ENCODE assay signal across 9 mouse cellular contexts in genomic region chr6:91576906-91577305, GRCm38 (mm10).
DNase-seq lines count a peak whose midpoint lies in the region; ATAC-seq and TF ChIP-seq lines count a peak whose summit lies in the region.
"Had no signal": no experiment of that assay in that cellular context is flagged by ENCODE, and none has a peak within 500 bp of the region (broad histone marks: within the 10 kb centered on the region; RNA-seq: fewer than 3 reads in every experiment).

No protein-coding gene starts in this region.

- H3K9me3 ChIP-seq in kidney, postnatal 0 days (replicated peaks; ENCODE audit: low read length): no peaks in the 10 kb centered on the region
- H3K9me3 ChIP-seq in forebrain, embryonic 16.5 days (ENCODE audit: control insufficient read depth, low read length): no peaks in the 10 kb centered on the region
- H3K9me3 ChIP-seq: heart, embryonic 13.5 days had no signal

- H3K4me2 ChIP-seq in kidney, postnatal 0 days (ENCODE audit: low read length): no peak overlapping the region
- no peak overlapping the region for H3K4me2 ChIP-seq in forebrain, embryonic 16.5 days (ENCODE audit: low read length)
- H3K4me2 ChIP-seq: heart, embryonic 13.5 days had no signal

- no peak overlapping the region for H3K9ac ChIP-seq in kidney, postnatal 0 days (ENCODE audit: low read depth, low read length)
- H3K9ac ChIP-seq in forebrain, embryonic 16.5 days (replicated peaks; ENCODE audit: low read depth, low read length): no peak overlapping the region
- H3K9ac ChIP-seq: heart, embryonic 13.5 days had no signal

- no peaks in the 10 kb centered on the region for H3K36me3 ChIP-seq in kidney, postnatal 0 days (ENCODE audit: insufficient read depth, low read length)
- no peaks in the 10 kb centered on the region for H3K36me3 ChIP-seq in forebrain, embryonic 16.5 days (ENCODE audit: control insufficient read depth, insufficient read depth)
- H3K36me3 ChIP-seq: heart, embryonic 13.5 days had no signal

- no peaks in the 10 kb centered on the region for H3K27me3 ChIP-seq in kidney, postnatal 0 days (ENCODE audit: insufficient read depth, low read length)
- no peaks in the 10 kb centered on the region for H3K27me3 ChIP-seq in forebrain, embryonic 16.5 days (replicated peaks; ENCODE audit: control insufficient read depth, insufficient read depth, low read length)

- no peak for DNase-seq in kidney, postnatal 0 days (ENCODE audit: low spot score)
- no peak for DNase-seq in kidney, postnatal 4 days
- DNase-seq in cerebellum, adult 9-10 months: peak; percentile 90
- peak; percentile 34 to 41 for DNase-seq in layer of hippocampus, adult 2 months (ENCODE audit: low spot score in 2 of 2)
- DNase-seq in right cerebral cortex, postnatal 14 days: peak; percentile 14
- DNase-seq in spleen, adult 12 weeks (ENCODE audit: low spot score): no peak
- DNase-seq in testis, postnatal 14 days (ENCODE audit: low spot score): no peak

- no peak overlapping the region for H3K4me3 ChIP-seq in kidney, postnatal 0 days (replicated peaks; ENCODE audit: low read depth, low read length)
- H3K4me3 ChIP-seq in layer of hippocampus, adult 2 months: no peak overlapping the region
- H3K4me3 ChIP-seq in forebrain, embryonic 16.5 days (replicated peaks; ENCODE audit: low read length): no peak overlapping the region
- H3K4me3 ChIP-seq: heart, embryonic 13.5 days had no signal

- no peaks in the 10 kb centered on the region for H3K4me1 ChIP-seq in kidney, postnatal 0 days (replicated peaks; ENCODE audit: insufficient read depth, low read length)
- 0 out of 2 replicates have a peak, but pooled peaks cover 4% of the 10 kb centered on the region for H3K4me1 ChIP-seq in forebrain, embryonic 16.5 days (replicated peaks; ENCODE audit: control insufficient read depth, insufficient read depth, low read length)

- H3K27ac ChIP-seq in kidney, postnatal 0 days: no peak overlapping the region
- no peak overlapping the region; the same call in 1 of the 2 replicates for H3K27ac ChIP-seq in layer of hippocampus, adult 2 months
- no peak overlapping the region for H3K27ac ChIP-seq in forebrain, embryonic 16.5 days (ENCODE audit: low read length)
- H3K27ac ChIP-seq: heart, embryonic 13.5 days had no signal

- ATAC-seq in kidney, postnatal 0 days (replicated peaks; ENCODE audit: low FRiP score, low read depth): no peak
- no peak for ATAC-seq in forebrain, embryonic 16.5 days

- 0 out of 2 replicates have a peak, but pooled peaks have one; percentile 1 for TF ChIP-seq CTCF in kidney, postnatal 0 days (IDR thresholded peaks at IDR 0.05; ENCODE audit: low read depth)
- no peak for TF ChIP-seq CTCF in layer of hippocampus, adult 2 months (conservative IDR thresholded peaks at IDR 0.05)

- 25% methylated on average over 15 of the region's 15 CpGs for WGBS in kidney, postnatal 0 days
- WGBS in forebrain, embryonic 16.5 days: 36% methylated on average over 15 of the region's 15 CpGs

Comparison
In these comparisons a context has a peak if more than half of its experiments do, and no peak if none do; other contexts are left out.
1. DNase-seq: peak in cerebellum, adult 9-10 months (single experiment), layer of hippocampus, adult 2 months (2 of 2) and right cerebral cortex, postnatal 14 days (single experiment); none in kidney, postnatal 0 days (single experiment), kidney, postnatal 4 days (0 of 2), spleen, adult 12 weeks (single experiment) and testis, postnatal 14 days (single experiment).